ENCODE assay signal across 23 mouse cellular contexts in genomic region chr12:8223036-8223435, GRCm38 (mm10). TPM values are rescaled to one million over a fixed set of nuclear protein-coding genes. Genes with fewer than 3 reads are reported as not detected.
A peak's percentile ranks its signal among the peaks of the same experiment; 100 is the strongest.
DNase-seq lines count a peak whose midpoint lies in the region; ATAC-seq and TF ChIP-seq lines count a peak whose summit lies in the region.
"Had no signal": no experiment of that assay in that cellular context is flagged by ENCODE, and none has a peak within 500 bp of the region (broad histone marks: within the 10 kb centered on the region; RNA-seq: fewer than 3 reads in every experiment).

No protein-coding gene starts in this region.

- TF ChIP-seq POLR2A in liver, adult 2 months (IDR thresholded peaks at IDR 0.05; ENCODE audit: extremely low read depth, insufficient read depth, low read length) = no peak

- H3K4me3 ChIP-seq in liver, adult 2 months (ENCODE audit: insufficient read depth, low read depth, low read length) = no peak overlapping the region
- H3K4me3 ChIP-seq in liver, embryonic 11.5 days (ENCODE audit: low read depth, low read length) = no peak overlapping the region
- H3K4me3 ChIP-seq in midbrain, embryonic 14.5 days (replicated peaks; ENCODE audit: low read depth, low read length) = no peak overlapping the region
- H3K4me3 ChIP-seq: heart, adult 2 months; heart, embryonic 13.5 days; kidney, embryonic 15.5 days; liver, embryonic 15.5 days; lung, embryonic 15.5 days had no signal

- TF ChIP-seq CTCF in liver, adult 2 months (IDR thresholded peaks at IDR 0.05; ENCODE audit: low read depth, low read length) = no peak
- no peak for TF ChIP-seq CTCF in Patski (IDR thresholded peaks at IDR 0.05)

- H3K9ac ChIP-seq in liver, adult 2 months (ENCODE audit: low read depth, low read length) = no peak overlapping the region
- no peak overlapping the region for H3K9ac ChIP-seq in liver, embryonic 11.5 days (ENCODE audit: low read depth, low read length)
- H3K9ac ChIP-seq in midbrain, embryonic 14.5 days (replicated peaks; ENCODE audit: low read length) = no peak overlapping the region
- H3K9ac ChIP-seq: forebrain, postnatal 0 days; heart, embryonic 13.5 days; kidney, embryonic 15.5 days; liver, embryonic 15.5 days; lung, embryonic 15.5 days had no signal

- 72% methylated on average over 6 of the region's 6 CpGs for WGBS in liver, adult 2 months
- WGBS in liver, embryonic 11.5 days = 86% methylated on average over 6 of the region's 6 CpGs
- WGBS in midbrain, embryonic 14.5 days = 96% methylated on average over 6 of the region's 6 CpGs

- CTCF ChIA-PET in Patski (lab: Charles Lee) = interaction anchor here (1.3 kb wide), 1 partner anchor 9 kb away, joined by 3 read pairs; no protein-coding TSS in a partner anchor

- peak; percentile 62 for DNase-seq in liver, adult 2 months (ENCODE audit: extremely low read depth, low read depth, low spot score)
- DNase-seq in liver, embryonic 11.5 days (ENCODE audit: low spot score) = no peak
- no peak for DNase-seq in Patski (ENCODE audit: low read depth, low spot score)
- peak; percentile 16 for DNase-seq in adrenal gland, postnatal 25 days
- DNase-seq in left cerebral cortex, adult 18-20 months (ENCODE audit: low spot score in 2 of 2) = no peak
- DNase-seq in midbrain, embryonic 14.5 days = no peak
- DNase-seq in right cerebral cortex, adult 2 months (ENCODE audit: low spot score in 2 of 2) = no peak
- DNase-seq: cerebellum, adult 11 months; cerebellum, adult 9-11 months; forebrain, postnatal 0 days; gastrocnemius, postnatal 25 days; heart, adult 2 months; heart, postnatal 14 days; kidney, adult 11 months; kidney, postnatal 36 days; right cerebral cortex, postnatal 25 days; thymus, postnatal 14 days had no signal

- no peak overlapping the region for H3K27ac ChIP-seq in liver, adult 2 months (replicated peaks; ENCODE audit: insufficient read depth, low read depth, low read length)
- no peak overlapping the region for H3K27ac ChIP-seq in liver, embryonic 11.5 days (ENCODE audit: low read depth, low read length)
- H3K27ac ChIP-seq in midbrain, embryonic 14.5 days (replicated peaks; ENCODE audit: low read depth, low read length) = no peak overlapping the region
- H3K27ac ChIP-seq: heart, adult 2 months; heart, embryonic 13.5 days; kidney, embryonic 15.5 days; liver, embryonic 15.5 days; lung, embryonic 15.5 days; macrophage had no signal

- peaks cover 32% of the 10 kb centered on the region for H3K36me3 ChIP-seq in liver, adult 2 months (ENCODE audit: control insufficient read depth, insufficient read depth, low read length)
- H3K36me3 ChIP-seq in liver, embryonic 11.5 days (ENCODE audit: control insufficient read depth, insufficient read depth, low read length) = peaks cover 2% of the 10 kb centered on the region; the same call in 1 of the 2 replicates
- H3K36me3 ChIP-seq in midbrain, embryonic 14.5 days (ENCODE audit: control insufficient read depth, insufficient read depth, low read length) = peaks cover 18% of the 10 kb centered on the region; the same call in 1 of the 2 replicates

- no peaks in the 10 kb centered on the region for H3K27me3 ChIP-seq in liver, adult 2 months (ENCODE audit: control insufficient read depth, insufficient read depth, low read length)
- no peaks in the 10 kb centered on the region for H3K27me3 ChIP-seq in liver, embryonic 11.5 days (replicated peaks; ENCODE audit: control insufficient read depth, insufficient read depth, low read length)
- no peaks in the 10 kb centered on the region for H3K27me3 ChIP-seq in Patski
- H3K27me3 ChIP-seq in midbrain, embryonic 14.5 days (ENCODE audit: control insufficient read depth, insufficient read depth, low read length) = no peaks in the 10 kb centered on the region
- H3K27me3 ChIP-seq: heart, embryonic 13.5 days; kidney, embryonic 15.5 days; liver, embryonic 15.5 days; lung, embryonic 15.5 days had no signal

- H3K4me2 ChIP-seq in liver, embryonic 11.5 days = no peak overlapping the region
- H3K4me2 ChIP-seq in midbrain, embryonic 14.5 days (ENCODE audit: low read length) = no peak overlapping the region
- H3K4me2 ChIP-seq: heart, embryonic 13.5 days; kidney, embryonic 15.5 days; liver, embryonic 15.5 days; lung, embryonic 15.5 days; midbrain, embryonic 11.5 days had no signal

- POLR2A ChIA-PET in Patski (lab: Charles Lee) = no interaction called here

- ATAC-seq in liver, embryonic 11.5 days (replicated peaks; ENCODE audit: low FRiP score) = no peak
- ATAC-seq in Patski = peak; percentile 63
- ATAC-seq in midbrain, embryonic 14.5 days (ENCODE audit: low FRiP score, low TSS enrichment) = no peak
- ATAC-seq: forebrain, postnatal 0 days had no signal

- in situ Hi-C loops in Patski (cut with MboI; ENCODE audit: low pct_unique_long_range_greater_than_20kb) = no loop called here

- H3K4me1 ChIP-seq in liver, adult 2 months (ENCODE audit: control insufficient read depth, insufficient read depth, low read length) = peaks cover 2% of the 10 kb centered on the region; the same call in 1 of the 2 replicates
- H3K4me1 ChIP-seq in liver, embryonic 11.5 days (replicated peaks; ENCODE audit: control insufficient read depth, insufficient read depth, low read length) = no peaks in the 10 kb centered on the region
- H3K4me1 ChIP-seq in midbrain, embryonic 14.5 days (ENCODE audit: control insufficient read depth, insufficient read depth, low read length) = no peaks in the 10 kb centered on the region
- H3K4me1 ChIP-seq: heart, embryonic 13.5 days; kidney, embryonic 15.5 days; liver, embryonic 15.5 days; lung, embryonic 15.5 days had no signal

- peaks cover 27% of the 10 kb centered on the region; the same call in 1 of the 2 replicates for H3K79me2 ChIP-seq in liver, adult 2 months (ENCODE audit: control insufficient read depth, insufficient read depth, low read length)

- no peaks in the 10 kb centered on the region for H3K9me3 ChIP-seq in liver, embryonic 11.5 days (ENCODE audit: control insufficient read depth, low read length)
- no peaks in the 10 kb centered on the region for H3K9me3 ChIP-seq in midbrain, embryonic 14.5 days (ENCODE audit: control insufficient read depth, low read length)
- H3K9me3 ChIP-seq: heart, embryonic 13.5 days; kidney, embryonic 15.5 days; liver, embryonic 15.5 days; lung, embryonic 15.5 days had no signal

RNA-seq across cellular contexts. Expression of gene Ldah, which starts 15.1 kb away (rescaled TPM):
- total RNA-seq in liver, adult 2 months (2014; rRNA removed) = 30.3 and 34.8 TPM in 2 replicates
- 22.5 and 30.5 TPM in 2 replicates for polyA plus RNA-seq in liver, adult 2 months (2012; rRNA removed)
- polyA plus RNA-seq in liver, embryonic 11.5 days (2014; fragmentation: Nextera tagmentation; extraction: Ambion mirVana) = 54.3 and 57.2 TPM in 2 replicates
- 33.1 TPM for polyA plus RNA-seq in Patski (2021)
- 49.5 and 59.5 TPM in 2 replicates for total RNA-seq in adrenal gland, postnatal 25 days (2021)
- 10 to 100 TPM; 34.9 to 40.2 TPM for total RNA-seq in left cerebral cortex, adult 18-20 months (2021)
- polyA plus RNA-seq in midbrain, embryonic 14.5 days (2014; fragmentation: Nextera tagmentation; extraction: Ambion mirVana) = 65.7 and 70.4 TPM in 2 replicates

Comparison
In these comparisons a context has a peak if more than half of its experiments do, and no peak if none do; other contexts are left out.
1. DNase-seq: peak in liver, adult 2 months (single experiment) and adrenal gland, postnatal 25 days (single experiment); none in liver, embryonic 11.5 days (single experiment), Patski (single experiment), left cerebral cortex, adult 18-20 months (0 of 2), midbrain, embryonic 14.5 days (single experiment) and right cerebral cortex, adult 2 months (0 of 2).